Mouse (Mus musculus) R1 (cell line): ENCODE data around the gene Lfng.

Experiments
- DNase-seq: peaks from one replicate; pipeline ENCODE4 v3.0.0-alpha.2; 2018; ENCODE audit warnings: low read depth, low spot score

Gene Lfng

GRCm38 (mm10) chr5:140615321-140616109 lies 8.4 kb downstream of the Lfng start:
- peak; percentile 56 for DNase-seq

GRCm38 (mm10) chr5:140616110-140616503 lies 9.0 kb downstream of the Lfng start:
- no peak for DNase-seq

GRCm38 (mm10) chr5:140616691-140617090 lies 9.6 kb downstream of the Lfng start:
- DNase-seq = no peak

DNA sequence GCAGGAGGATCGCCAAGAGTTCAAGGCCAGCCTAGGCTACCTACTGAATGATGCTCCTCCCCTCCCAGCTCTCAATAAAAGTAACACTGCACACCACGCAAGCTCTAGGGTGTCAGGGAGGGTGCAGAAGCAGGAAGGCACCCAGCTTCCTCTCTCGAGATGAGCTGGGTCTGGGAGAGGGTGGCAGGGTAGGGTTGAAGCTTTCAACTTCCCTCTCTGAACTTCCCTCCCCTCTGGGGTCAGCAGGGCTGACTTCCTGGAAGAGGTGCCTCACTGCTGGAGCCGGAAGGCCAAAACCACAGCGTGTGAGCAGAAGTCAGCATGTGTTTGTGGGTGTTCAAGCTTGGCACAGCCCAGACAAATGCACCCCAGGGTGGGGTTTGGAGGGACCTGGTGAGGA lies 10.6 kb downstream of the Lfng start:
- DNase-seq = no peak

DNA sequence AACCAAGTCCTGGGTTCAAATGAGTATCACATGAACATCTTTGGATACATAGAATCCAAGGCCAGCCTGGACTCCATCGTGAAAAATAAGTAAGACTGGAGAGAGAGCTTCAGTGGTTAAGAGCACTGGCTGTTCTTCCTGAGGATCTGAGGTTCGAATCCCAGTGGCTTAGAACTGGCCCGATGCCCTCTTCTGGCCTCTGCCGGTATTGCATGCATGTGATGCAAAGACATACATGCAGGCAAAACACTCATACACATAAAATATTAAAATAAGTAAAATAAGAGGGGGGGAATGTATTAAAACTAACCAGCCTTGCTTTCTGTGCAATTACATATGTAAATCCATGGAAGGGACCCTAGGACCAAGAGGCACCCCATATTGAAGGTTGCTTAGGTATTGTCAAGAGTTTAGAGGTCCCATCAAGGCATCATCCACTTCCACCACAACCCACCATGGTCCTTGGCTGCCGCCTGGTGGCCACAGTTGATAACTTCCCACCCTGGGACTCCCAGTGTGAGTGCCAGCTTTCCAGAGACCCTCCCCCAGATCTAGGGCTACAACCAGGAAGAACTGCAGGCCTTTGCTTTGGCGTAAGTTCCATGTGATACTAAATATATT lies 12.1 kb downstream of the Lfng start:
- peak; percentile 88 for DNase-seq

- peak; percentile 44 for DNase-seq
Measured at GRCm38 (mm10) chr5:140619895-140620736, 13.0 kb downstream of the Lfng start.

- no peak for DNase-seq
Measured at GRCm38 (mm10) chr5:140621092-140621491, 14.0 kb downstream of the Lfng start.

DNA sequence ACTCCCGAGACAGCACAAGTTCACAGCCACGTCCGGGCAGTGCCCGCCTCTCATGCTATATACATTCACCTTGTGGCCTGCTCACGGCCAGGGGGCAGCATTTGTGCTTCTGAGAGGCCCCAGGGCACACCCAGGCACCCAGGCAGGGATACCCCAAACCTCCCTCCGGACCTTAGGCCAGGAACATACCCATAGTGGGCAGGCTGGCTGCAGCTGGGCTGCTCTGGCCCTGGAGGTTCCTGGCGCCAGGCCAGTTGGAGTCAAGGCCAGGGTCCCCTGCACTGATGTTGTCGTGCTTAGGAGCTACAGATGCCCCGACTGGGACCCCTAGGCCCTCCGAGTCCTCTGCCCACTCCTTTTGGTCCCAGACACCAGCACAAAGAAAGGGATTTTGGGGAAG lies 14.4 kb downstream of the Lfng start:
- DNase-seq = no peak

DNA sequence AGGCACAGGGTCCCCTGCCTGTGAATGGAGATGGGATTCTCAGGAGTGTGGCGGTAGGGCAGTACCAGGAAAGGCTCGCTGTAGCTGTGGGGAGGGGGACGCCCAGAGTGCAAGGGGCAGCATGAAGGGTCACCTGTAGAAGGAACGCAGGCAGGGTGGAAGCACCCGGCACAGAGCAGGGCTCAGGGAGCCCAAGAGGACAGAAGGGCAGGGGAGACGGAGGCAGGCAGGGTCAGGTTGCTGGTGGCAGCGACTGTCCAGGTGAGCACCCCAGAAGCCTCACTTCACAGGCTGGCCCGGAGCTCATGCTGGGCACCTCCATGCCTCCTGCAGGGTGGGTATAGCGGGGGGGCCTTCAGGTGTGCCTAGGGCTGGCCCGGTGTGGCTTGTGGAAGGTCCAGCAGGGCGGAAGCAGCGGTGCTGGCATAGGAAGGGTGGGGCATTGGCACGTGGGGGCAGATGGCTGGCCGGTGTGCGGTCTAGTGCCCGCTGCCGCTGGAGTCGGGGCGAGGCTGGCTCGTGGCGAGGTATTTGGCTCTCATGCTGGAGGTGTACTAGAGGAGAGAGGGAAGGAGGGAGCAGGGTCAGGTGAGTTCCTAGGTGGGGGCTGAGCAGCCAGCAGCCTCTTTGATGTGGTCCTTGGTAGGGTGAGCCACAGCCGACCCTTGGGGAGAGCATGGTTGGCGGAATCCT lies 16.0 kb downstream of the Lfng start:
- DNase-seq = no peak

DNA sequence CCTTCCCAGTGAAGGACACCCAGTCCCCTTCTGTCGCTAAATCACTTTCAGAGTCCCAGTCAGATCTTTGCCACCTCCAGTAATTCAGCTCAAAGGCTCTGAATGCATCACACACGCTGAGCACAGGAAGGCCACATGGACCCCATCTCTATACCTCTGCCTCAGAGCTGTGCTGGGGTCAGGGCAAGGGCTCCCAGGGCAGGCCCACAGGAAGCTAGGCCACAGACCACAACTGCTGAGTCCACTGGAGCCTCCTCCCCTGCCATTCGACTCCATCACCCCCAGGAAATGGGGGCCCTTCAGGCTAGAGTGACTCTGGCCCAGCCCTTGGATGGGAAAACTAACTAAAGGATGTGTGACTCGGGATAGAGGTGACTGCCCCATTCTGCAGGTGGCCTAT lies 16.7 kb downstream of the Lfng start:
- no peak for DNase-seq

DNA sequence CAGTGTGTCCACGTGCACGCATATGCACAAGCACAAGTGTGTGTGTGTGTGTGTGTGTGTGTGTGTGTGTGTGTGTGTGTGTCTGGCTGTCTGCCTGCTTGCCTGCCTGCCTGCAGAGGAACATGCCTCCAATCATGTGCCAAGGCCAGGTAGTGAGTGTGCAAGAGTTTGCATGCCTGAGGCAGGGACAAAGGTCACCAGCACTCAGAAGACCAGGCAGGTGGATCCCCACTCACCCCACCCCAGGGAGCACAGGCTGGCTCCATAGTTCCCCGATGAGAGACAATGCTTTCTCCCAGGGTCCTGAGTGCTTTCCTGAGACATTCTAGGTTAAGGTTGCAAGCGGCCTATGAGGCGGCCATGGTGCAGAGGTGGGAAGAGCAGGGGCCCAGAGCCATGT lies 17.1 kb downstream of the Lfng start:
- DNase-seq = no peak

DNA sequence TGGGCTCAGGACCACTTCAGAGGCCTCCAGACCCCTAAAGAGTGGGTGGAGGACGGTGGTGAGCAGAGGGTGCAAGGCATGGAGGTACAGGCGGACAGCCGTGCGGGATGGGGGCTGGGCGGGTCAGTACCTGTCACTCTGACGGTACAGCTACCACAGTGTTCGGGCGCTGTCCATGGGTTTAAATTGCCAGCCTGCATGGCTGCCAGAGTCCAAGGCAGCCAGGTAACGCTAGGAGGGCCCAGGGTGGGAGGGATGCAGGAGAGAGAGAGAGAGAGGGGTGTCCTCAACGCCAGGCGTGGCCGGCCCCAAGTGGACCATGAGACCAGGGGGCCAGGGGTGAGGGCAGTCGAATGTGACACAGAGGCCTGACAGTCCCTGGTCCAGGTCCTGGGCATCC lies 17.8 kb downstream of the Lfng start:
- no peak for DNase-seq

DNA sequence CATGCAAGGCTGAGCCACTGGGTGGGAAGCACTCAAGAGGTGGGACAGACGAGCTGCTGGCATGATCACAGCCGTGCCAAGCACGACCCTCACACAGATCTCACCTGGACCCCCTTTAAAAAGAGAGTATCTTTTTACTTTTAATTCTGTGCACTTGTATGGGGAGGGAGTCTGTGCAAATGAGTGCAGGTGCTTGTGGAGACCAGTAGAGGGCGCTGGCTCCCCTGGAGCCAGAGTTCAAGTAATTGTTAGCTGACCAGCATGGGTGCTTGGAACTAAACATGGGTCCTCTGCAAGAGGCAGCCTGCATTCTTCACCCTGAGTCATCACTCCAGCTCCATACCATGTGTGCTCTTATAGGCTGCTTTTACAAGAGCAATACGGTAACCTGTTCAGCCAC lies 20.5 kb downstream of the Lfng start:
- peak; percentile 37 for DNase-seq

DNA sequence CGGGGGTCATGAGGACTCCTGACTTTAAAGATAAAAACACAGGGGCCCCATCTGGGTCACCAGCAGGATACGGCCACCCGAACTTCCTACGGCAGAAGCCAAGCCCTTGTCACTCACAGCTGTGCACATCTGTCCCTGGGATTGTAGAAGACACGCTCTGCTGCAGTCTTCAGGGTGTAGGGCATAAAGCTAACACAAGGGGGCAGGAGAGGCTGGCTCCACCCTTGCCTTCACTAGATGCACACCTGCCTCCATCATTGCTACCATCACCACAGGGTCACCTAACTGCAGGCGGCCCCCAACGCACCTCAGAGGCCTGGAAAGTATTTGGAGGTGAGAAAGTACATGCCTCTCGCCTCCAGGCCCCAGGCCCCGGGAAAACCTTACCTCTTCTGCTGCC lies 21.9 kb downstream of the Lfng start:
- DNase-seq = peak; percentile 55

- DNase-seq = no peak
Measured at GRCm38 (mm10) chr5:140633432-140633831, 26.3 kb downstream of the Lfng start.

GRCm38 (mm10) chr5:140634798-140635722 lies 27.9 kb downstream of the Lfng start:
- DNase-seq = no peak

DNA sequence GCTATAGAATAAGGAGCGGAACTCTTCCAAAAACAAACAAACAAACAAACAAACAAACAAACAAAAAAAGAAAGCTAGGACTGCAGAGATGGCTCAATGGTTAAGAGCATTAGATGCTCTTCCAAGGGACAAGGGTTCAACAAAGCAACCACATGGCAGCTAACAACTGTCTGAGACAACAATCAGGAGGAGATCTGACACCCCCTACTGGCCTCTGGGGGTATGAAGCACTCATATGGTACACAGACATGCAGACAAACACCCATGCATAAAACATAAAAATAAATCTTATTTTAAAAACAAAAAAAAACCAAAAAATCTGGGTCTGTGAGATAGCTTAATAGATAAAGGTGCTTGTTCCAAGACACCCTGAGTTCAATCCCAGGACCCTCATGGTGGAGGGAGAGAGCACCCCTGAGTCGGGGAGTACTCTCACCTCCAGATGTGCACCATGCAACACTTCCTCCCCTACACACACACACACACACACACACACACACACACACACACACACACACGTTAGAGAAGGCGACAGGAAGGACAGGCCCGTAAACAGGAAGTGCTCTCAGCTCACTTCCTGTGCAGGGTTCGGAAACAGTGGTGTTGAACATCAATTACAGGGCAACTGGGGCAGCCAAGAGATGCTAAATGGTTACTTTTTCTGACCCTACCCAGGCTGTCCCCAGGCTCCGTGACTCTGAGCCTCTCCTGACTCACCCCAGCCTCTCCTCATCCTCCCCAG lies 29.4 kb downstream of the Lfng start:
- DNase-seq = peak; percentile 63

GRCm38 (mm10) chr5:140637058-140637410 lies 29.9 kb downstream of the Lfng start:
- DNase-seq = no peak

- DNase-seq = no peak
Measured at GRCm38 (mm10) chr5:140637989-140638388, 30.9 kb downstream of the Lfng start.

GRCm38 (mm10) chr5:140638484-140638883 lies 31.4 kb downstream of the Lfng start:
- DNase-seq = no peak
